Mouse (Mus musculus) retina, postnatal 7 days (tissue): Measurements from ENCODE around the gene Chil4.
"Not testable (repeated sequence)": the region's sequence is repeated elsewhere in the genome, so short reads cannot be mapped to it uniquely, and the experiment has no call there.

Source experiments
- DNase-seq: peaks from one replicate; pipeline ENCODE4 v3.0.0-alpha.2; 2012; ENCODE audit warnings: low read depth, low spot score

Gene Chil4

DNA sequence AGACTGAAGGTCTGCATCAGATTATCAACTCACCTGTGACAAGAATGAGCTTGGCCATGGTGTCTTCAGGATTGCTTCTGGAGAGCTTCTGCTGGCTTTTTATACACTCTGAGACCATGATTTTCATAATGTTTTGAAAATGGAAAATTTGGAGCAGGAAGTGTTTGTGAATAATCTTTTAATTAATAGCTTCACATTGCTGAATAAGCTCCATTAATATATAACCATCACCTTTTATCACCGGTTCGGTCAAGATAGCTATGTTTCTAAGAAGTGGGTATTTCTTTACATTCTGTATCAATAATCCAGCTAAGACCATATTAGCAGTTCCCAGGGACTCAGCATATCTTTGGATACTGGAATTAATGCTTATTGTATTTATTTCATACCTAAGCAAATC lies at the start of gene Chil4:
Gene Chil4, minus strand, starts transcription at position 101 of the 400 bp plus-strand sequence.
- no peak for DNase-seq

DNA sequence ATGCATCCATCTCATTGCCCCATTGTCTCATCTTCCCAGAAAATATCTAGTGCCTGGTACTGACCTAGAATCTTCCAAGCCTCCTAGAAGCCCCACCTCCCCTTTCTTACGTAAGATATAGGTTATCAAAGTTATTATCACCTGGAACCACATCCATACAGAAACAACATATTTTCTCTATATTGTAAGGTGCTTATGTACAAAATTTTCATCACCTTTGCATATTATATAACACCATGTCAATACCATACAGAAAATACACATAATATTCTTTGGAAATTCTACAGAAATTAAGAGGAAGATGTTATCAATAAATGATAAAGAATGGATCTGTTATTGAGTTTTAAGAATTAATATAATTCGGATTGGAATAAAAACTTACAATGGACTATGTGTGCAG lies 46.5 kb upstream of the Chil4 start:
- no peak for DNase-seq

DNA sequence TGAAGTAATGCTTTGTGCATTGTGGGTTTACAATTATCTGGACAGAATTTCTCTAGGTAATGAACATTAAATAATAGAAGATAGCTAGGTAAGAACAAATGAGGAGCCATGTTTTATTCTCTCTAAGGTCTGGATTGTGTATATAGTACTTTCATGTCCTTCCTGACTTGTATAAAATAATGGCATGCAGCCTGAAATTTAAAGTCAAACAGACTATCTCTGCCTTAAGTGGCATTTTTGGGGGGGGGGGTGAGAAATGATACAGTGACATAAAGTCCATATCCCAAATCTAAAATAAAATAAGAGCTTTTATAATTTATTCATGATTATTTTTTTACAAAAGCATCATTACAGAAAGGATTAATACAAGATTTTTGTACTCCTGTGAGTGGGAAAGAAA lies 45.5 kb upstream of the Chil4 start:
- no peak for DNase-seq

DNA sequence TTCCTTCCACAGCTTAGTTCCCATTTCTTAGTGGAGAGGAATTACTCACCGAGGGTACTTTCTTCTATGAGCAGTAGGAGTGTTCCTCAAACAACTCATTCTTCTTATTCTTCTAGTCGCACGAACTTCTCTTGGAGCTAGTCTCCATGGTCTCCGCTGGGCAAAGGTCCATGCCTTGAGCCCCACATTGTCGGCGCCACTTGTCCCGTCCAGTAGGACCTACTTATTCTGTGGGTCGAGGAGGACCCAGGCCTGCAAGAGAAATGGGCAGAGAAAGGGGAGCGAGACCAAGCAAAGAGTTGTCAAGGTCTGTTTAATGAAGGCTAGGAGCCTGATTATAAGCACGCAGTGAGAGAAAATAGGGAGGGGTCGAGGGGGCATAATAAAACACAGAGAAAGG lies 37.8 kb upstream of the Chil4 start:
- not testable (repeated sequence) for DNase-seq

- DNase-seq: no peak
These were observed 33.4 kb upstream of the Chil4 start for GRCm38 (mm10) chr3:106252719-106253118.

GRCm38 (mm10) chr3:106250763-106251399 lies 31.6 kb upstream of the Chil4 start:
- not testable (repeated sequence) for DNase-seq

GRCm38 (mm10) chr3:106247369-106247768 lies 28.1 kb upstream of the Chil4 start:
- not testable (repeated sequence) for DNase-seq

GRCm38 (mm10) chr3:106240210-106240609 lies 20.9 kb upstream of the Chil4 start:
- DNase-seq: not testable (repeated sequence)

DNA sequence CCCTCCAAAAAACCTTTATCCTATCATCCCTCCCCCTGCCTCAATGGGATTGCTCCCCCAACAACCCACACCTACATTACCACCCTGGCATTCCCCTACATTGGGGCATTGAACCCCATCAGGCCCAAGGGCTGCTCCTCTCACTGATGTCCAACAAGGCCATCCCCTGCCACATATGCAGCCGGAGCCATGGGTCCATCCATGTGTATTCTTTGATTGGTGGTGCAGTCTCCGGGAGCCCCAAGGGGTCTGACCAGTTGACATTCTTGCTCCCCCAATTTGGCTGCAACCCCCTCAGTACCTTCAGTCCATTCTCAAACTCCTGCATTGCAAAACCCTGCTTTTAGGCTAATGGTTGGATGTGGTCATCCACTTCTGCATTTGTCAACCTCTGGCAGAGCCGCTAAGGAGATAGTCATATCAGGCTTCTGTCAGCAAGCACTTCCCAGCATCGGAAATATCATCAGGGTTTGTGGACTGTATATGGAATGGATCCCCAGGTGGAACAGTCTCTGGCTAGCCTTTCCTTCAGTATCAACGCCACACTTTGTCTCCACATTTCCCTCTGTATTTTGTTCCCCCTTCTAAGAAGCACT lies 20.0 kb upstream of the Chil4 start:
- DNase-seq: no peak

- DNase-seq: not testable (repeated sequence)
These were observed 4.1 kb upstream of the Chil4 start for GRCm38 (mm10) chr3:106223391-106223790.

GRCm38 (mm10) chr3:106221625-106222265 lies 2.4 kb upstream of the Chil4 start:
- DNase-seq: no peak

GRCm38 (mm10) chr3:106218284-106218954 lies 888 bp downstream of the Chil4 start:
- not testable (repeated sequence) for DNase-seq

GRCm38 (mm10) chr3:106198030-106198429 lies 21.3 kb downstream of the Chil4 start:
- not testable (repeated sequence) for DNase-seq

GRCm38 (mm10) chr3:106197246-106197645 lies 22.1 kb downstream of the Chil4 start:
- not testable (repeated sequence) for DNase-seq

DNA sequence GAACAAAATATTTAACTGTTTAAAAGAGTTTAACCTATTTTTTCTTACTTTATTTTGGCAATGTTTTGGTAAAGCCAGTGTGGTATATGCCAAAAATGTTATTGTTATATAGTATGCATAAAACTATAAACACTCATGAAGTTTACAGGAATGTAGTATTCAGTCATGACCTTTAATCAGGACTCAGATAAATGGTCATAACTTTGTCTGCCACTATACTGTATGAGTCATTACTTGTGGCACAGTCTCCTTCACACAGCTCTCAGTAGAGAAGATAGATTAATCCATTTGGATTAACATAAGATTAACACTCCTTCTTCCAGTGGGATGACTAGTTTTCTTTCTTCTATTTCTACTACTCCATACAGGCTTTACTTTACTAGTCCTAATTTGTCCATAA lies 23.0 kb downstream of the Chil4 start:
- no peak for DNase-seq

GRCm38 (mm10) chr3:106195486-106195885 lies 23.8 kb downstream of the Chil4 start:
- no peak for DNase-seq

- no peak for DNase-seq
These were observed 31.3 kb downstream of the Chil4 start for GRCm38 (mm10) chr3:106187991-106188390.

GRCm38 (mm10) chr3:106177509-106178189 lies 41.7 kb downstream of the Chil4 start:
- no peak for DNase-seq

DNA sequence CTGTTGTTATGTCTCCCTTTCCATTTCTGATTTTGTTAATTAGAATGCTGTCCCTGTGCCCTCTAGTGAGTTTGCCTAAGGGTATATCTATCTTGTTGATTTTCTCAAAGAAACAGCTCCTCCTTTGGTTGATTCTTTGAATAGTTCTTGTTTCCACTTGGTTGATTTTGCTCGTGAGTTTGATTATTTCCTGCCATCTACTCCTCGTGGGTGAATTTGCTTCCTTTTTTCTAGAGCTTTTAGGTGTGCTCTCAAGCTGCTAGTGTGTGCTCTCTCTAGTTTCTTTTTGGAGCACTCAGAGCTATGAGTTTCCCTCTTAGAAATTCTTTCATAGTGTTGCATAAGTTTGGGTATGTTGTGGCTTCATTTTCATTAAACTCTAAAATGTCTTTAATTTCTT lies 44.3 kb downstream of the Chil4 start:
- DNase-seq: not testable (repeated sequence)

DNA sequence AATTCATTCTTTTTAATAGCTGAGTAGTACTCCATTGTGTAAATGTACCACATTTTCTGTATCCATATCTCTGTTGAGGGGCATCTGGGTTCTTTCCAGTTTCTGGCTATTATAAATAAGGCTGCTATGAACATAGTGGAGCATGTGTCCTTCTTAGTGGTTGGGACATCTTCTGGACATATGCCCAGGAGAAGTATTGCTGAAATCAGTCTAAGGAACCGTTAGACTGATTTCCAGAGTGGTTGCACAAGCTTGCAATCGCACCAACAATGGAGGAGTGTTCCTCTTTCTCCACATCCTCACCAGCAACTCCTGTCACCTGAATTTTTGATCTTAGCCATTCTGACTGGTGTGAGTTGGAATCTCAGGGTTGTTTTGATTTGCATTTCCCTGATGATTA lies 46.8 kb downstream of the Chil4 start:
- not testable (repeated sequence) for DNase-seq

DNA sequence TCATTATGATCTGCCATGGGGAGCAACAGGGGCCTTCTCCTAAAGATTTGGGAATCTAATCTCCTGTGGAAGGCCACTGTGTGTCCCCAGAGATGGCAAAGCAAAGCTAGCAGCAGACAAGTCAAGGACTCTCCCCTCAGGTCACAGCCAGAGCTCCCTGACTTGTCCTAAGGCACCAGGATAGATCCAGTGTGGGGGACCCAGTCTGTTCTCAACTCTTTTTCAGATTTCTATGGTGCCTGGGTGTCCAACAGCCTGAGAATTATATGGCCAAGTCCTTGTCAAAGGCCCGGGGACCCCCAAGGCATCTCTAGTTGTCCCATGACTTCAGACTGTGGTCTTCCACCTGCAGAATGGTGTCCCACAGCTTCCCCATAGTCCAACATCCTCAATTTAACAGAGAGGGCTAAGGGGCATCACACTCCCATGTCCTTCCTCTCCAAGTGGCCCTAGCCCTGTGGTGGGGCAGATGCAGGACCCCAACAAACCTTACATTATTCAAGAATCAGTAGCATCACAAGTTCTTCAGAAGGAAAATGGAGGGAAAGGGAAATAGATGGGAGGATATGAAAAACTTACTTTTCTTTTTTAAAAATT lies 48.1 kb downstream of the Chil4 start:
- DNase-seq: no peak
